23 mouse cellular contexts compared by ENCODE assay signal in the genomic region with DNA sequence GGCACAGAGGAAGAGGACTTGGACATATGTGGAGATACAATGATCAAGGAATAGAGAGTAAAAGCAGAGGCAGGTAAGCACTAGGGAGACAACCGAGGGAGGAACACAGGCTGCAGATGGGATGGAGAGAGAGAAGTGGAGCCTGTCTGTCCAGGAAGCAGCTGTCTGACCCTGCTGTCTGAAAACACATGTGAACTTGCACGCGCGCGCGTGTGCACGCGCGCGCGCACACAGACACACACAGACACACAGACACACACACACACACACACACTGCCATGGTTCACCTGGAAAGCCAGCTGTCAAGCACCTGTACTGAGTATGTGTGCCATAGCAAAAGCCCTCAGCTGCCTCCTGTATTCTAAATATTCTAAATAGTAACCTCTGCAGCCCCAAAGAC. TPM values are rescaled to one million over a fixed set of nuclear protein-coding genes. Genes with fewer than 3 reads are reported as not detected.
DNase-seq lines count a peak whose midpoint lies in the region; ATAC-seq and TF ChIP-seq lines count a peak whose summit lies in the region.
"Had no signal": no experiment of that assay in that cellular context is flagged by ENCODE, and none has a peak within 500 bp of the region (broad histone marks: within the 10 kb centered on the region; RNA-seq: fewer than 3 reads in every experiment).

No protein-coding gene starts in this region.

- H3K27me3 ChIP-seq in embryonic facial prominence, embryonic 14.5 days (replicated peaks; ENCODE audit: control insufficient read depth, insufficient read depth, low read length), result no peaks in the 10 kb centered on the region
- no peaks in the 10 kb centered on the region for H3K27me3 ChIP-seq in limb, embryonic 13.5 days
- peaks cover 75% of the 10 kb centered on the region for H3K27me3 ChIP-seq in hindbrain, embryonic 10.5 days (ENCODE audit: insufficient read depth, poor library complexity, severe bottlenecking)

- peak overlapping the region; percentile 42; the same call in 1 of the 2 replicates for H3K27ac ChIP-seq in embryonic facial prominence, embryonic 14.5 days (replicated peaks; ENCODE audit: low read depth, low read length)
- peak overlapping the region; percentile 15; the same call in 1 of the 2 replicates for H3K27ac ChIP-seq in limb, embryonic 13.5 days
- no peak overlapping the region for H3K27ac ChIP-seq in left cerebral cortex, adult 2 months
- no peak overlapping the region for H3K27ac ChIP-seq in hindbrain, embryonic 10.5 days
- H3K27ac ChIP-seq: forebrain, embryonic 15.5 days; heart, embryonic 10.5 days; midbrain, embryonic 10.5 days; neural tube, embryonic 13.5 days had no signal

- peak; percentile 12 for DNase-seq in thymus, postnatal 4 days
- DNase-seq in thymus, postnatal 36 days, result no peak
- DNase-seq in embryonic facial prominence, embryonic 14.5 days (ENCODE audit: low spot score), result no peak
- no peak for DNase-seq in adrenal gland, postnatal 14 days
- no peak for DNase-seq in left cerebral cortex, adult 2 months (ENCODE audit: extremely low spot score in 1 of 2, low spot score in 2 of 2)
- no peak for DNase-seq in hindbrain, embryonic 10.5 days (ENCODE audit: low spot score)
- DNase-seq: adrenal gland, postnatal 10 days; cerebellum, adult 2 months; heart, postnatal 36 days; layer of hippocampus, postnatal 36 days; left cerebral cortex, postnatal 4 days; lung, adult 18-20 months; lung, postnatal 36 days; thymus, postnatal 14 days had no signal

- ATAC-seq in embryonic facial prominence, embryonic 14.5 days (ENCODE audit: low read depth), result no peak
- no peak for ATAC-seq in limb, embryonic 13.5 days (ENCODE audit: low FRiP score, low read depth)
- ATAC-seq: forebrain, embryonic 15.5 days had no signal

- H3K9me3 ChIP-seq in embryonic facial prominence, embryonic 14.5 days (ENCODE audit: control insufficient read depth, low read length), result no peaks in the 10 kb centered on the region
- H3K9me3 ChIP-seq in limb, embryonic 13.5 days, result no peaks in the 10 kb centered on the region
- no peaks in the 10 kb centered on the region for H3K9me3 ChIP-seq in hindbrain, embryonic 10.5 days
- H3K9me3 ChIP-seq: forebrain, embryonic 15.5 days; heart, embryonic 10.5 days; midbrain, embryonic 10.5 days; neural tube, embryonic 13.5 days had no signal

- H3K36me3 ChIP-seq in embryonic facial prominence, embryonic 14.5 days (ENCODE audit: control insufficient read depth, insufficient read depth, low read length), result peaks cover 12% of the 10 kb centered on the region
- H3K36me3 ChIP-seq in limb, embryonic 13.5 days, result peaks cover 31% of the 10 kb centered on the region
- H3K36me3 ChIP-seq in hindbrain, embryonic 10.5 days, result no peaks in the 10 kb centered on the region
- H3K36me3 ChIP-seq: forebrain, embryonic 15.5 days; midbrain, embryonic 10.5 days; neural tube, embryonic 13.5 days had no signal

- H3K4me1 ChIP-seq in embryonic facial prominence, embryonic 14.5 days (ENCODE audit: control insufficient read depth, insufficient read depth, low read length), result peaks cover 54% of the 10 kb centered on the region
- peaks cover 65% of the 10 kb centered on the region for H3K4me1 ChIP-seq in limb, embryonic 13.5 days
- peaks cover 53% of the 10 kb centered on the region for H3K4me1 ChIP-seq in hindbrain, embryonic 10.5 days (replicated peaks)

- no peak overlapping the region for H3K4me3 ChIP-seq in embryonic facial prominence, embryonic 14.5 days (ENCODE audit: low read depth, low read length)
- no peak overlapping the region for H3K4me3 ChIP-seq in limb, embryonic 13.5 days
- H3K4me3 ChIP-seq in left cerebral cortex, adult 2 months, result no peak overlapping the region
- H3K4me3 ChIP-seq in hindbrain, embryonic 10.5 days, result no peak overlapping the region
- H3K4me3 ChIP-seq: forebrain, embryonic 15.5 days; heart, embryonic 10.5 days; midbrain, embryonic 10.5 days; neural tube, embryonic 13.5 days had no signal

- intact Hi-C loops in left cerebral cortex, adult 2 months (cut with DNase I), result no loop called here

- WGBS in embryonic facial prominence, embryonic 14.5 days, result 79% methylated on average over 11 of the region's 11 CpGs
- WGBS in limb, embryonic 13.5 days, result 89% methylated on average over 11 of the region's 11 CpGs
- 93% methylated on average over 11 of the region's 11 CpGs for WGBS in hindbrain, embryonic 10.5 days

- no peak overlapping the region for H3K9ac ChIP-seq in embryonic facial prominence, embryonic 14.5 days (ENCODE audit: low read depth, low read length)
- no peak overlapping the region for H3K9ac ChIP-seq in limb, embryonic 13.5 days
- H3K9ac ChIP-seq: forebrain, embryonic 15.5 days; neural tube, embryonic 13.5 days had no signal

- 0 out of 2 replicates have a peak overlapping the region, but pooled peaks have one; percentile 84 for H3K4me2 ChIP-seq in embryonic facial prominence, embryonic 14.5 days (ENCODE audit: low read depth, low read length)
- H3K4me2 ChIP-seq in limb, embryonic 13.5 days (replicated peaks), result no peak overlapping the region
- H3K4me2 ChIP-seq: forebrain, embryonic 15.5 days; neural tube, embryonic 13.5 days had no signal

- no peak for TF ChIP-seq CTCF in left cerebral cortex, adult 2 months (IDR thresholded peaks at IDR 0.05)

RNA-seq across cellular contexts. Expression of a gene that starts 4.1 kb away (rescaled TPM):
- polyA plus RNA-seq in embryonic facial prominence, embryonic 14.5 days (2014; fragmentation: Nextera tagmentation; extraction: Ambion mirVana), result not detected in 2 replicates
- polyA plus RNA-seq in limb, embryonic 13.5 days (2015; fragmentation: Nextera tagmentation; extraction: Ambion mirVana), result not detected in 2 replicates
- total RNA-seq in adrenal gland, postnatal 14 days (2021), result not detected in 2 replicates
- total RNA-seq in left cerebral cortex, adult 2 months (2021), result not detected
- not detected in 2 replicates for polyA plus RNA-seq in hindbrain, embryonic 10.5 days (2016; fragmentation: Nextera tagmentation; extraction: Ambion mirVana)
- total RNA-seq: adrenal gland, postnatal 10 days; gastrocnemius, postnatal 4 days; heart, postnatal 36 days; layer of hippocampus, adult 18-20 months; layer of hippocampus, postnatal 36 days; left cerebral cortex, postnatal 4 days; monocyte, adult 5-6 weeks had no signal
- polyA plus RNA-seq: forebrain, embryonic 15.5 days; heart, embryonic 10.5 days; kidney, embryonic 16.5 days; midbrain, embryonic 10.5 days; neural tube, embryonic 13.5 days had no signal

RNA-seq across cellular contexts. Expression of a gene that starts 4.3 kb away (rescaled TPM):
- polyA plus RNA-seq in embryonic facial prominence, embryonic 14.5 days (2014; fragmentation: Nextera tagmentation; extraction: Ambion mirVana), result 6.0 and 6.3 TPM in 2 replicates
- 9.0 and 10.0 TPM in 2 replicates for polyA plus RNA-seq in limb, embryonic 13.5 days (2015; fragmentation: Nextera tagmentation; extraction: Ambion mirVana)
- 10.8 and 16.3 TPM in 2 replicates for total RNA-seq in adrenal gland, postnatal 14 days (2021)
- total RNA-seq in left cerebral cortex, adult 2 months (2021), result 1 to 10 TPM; 1.3 to 2.1 TPM
- polyA plus RNA-seq in hindbrain, embryonic 10.5 days (2016; fragmentation: Nextera tagmentation; extraction: Ambion mirVana), result 0.87 and 1.2 TPM in 2 replicates

RNA-seq across cellular contexts. Expression of a gene that starts 13.4 kb away (rescaled TPM):
- 28.1 and 31.3 TPM in 2 replicates for polyA plus RNA-seq in embryonic facial prominence, embryonic 14.5 days (2014; fragmentation: Nextera tagmentation; extraction: Ambion mirVana)
- polyA plus RNA-seq in limb, embryonic 13.5 days (2015; fragmentation: Nextera tagmentation; extraction: Ambion mirVana), result 17.6 and 21.4 TPM in 2 replicates
- total RNA-seq in adrenal gland, postnatal 14 days (2021), result 43.3 and 57.9 TPM in 2 replicates
- total RNA-seq in left cerebral cortex, adult 2 months (2021), result 10 to 100 TPM; 15.4 to 17.6 TPM
- 17.5 and 19.7 TPM in 2 replicates for polyA plus RNA-seq in hindbrain, embryonic 10.5 days (2016; fragmentation: Nextera tagmentation; extraction: Ambion mirVana)

RNA-seq across cellular contexts. Expression of a gene that starts 16.8 kb away (rescaled TPM):
- 28.9 and 32.4 TPM in 2 replicates for polyA plus RNA-seq in embryonic facial prominence, embryonic 14.5 days (2014; fragmentation: Nextera tagmentation; extraction: Ambion mirVana)
- polyA plus RNA-seq in limb, embryonic 13.5 days (2015; fragmentation: Nextera tagmentation; extraction: Ambion mirVana), result 36.2 and 38.1 TPM in 2 replicates
- 8.2 and 10.7 TPM in 2 replicates for total RNA-seq in adrenal gland, postnatal 14 days (2021)
- 10 to 100 TPM in 1 of 2 experiments, 1 to 10 TPM in 1; 8.7 to 10.1 TPM for total RNA-seq in left cerebral cortex, adult 2 months (2021)
- polyA plus RNA-seq in hindbrain, embryonic 10.5 days (2016; fragmentation: Nextera tagmentation; extraction: Ambion mirVana), result 53.0 and 53.9 TPM in 2 replicates

RNA-seq across cellular contexts. Expression of a gene that starts 26.4 kb away (rescaled TPM):
- 744 and 800 TPM in 2 replicates for polyA plus RNA-seq in embryonic facial prominence, embryonic 14.5 days (2014; fragmentation: Nextera tagmentation; extraction: Ambion mirVana)
- 817 and 858 TPM in 2 replicates for polyA plus RNA-seq in limb, embryonic 13.5 days (2015; fragmentation: Nextera tagmentation; extraction: Ambion mirVana)
- 369 and 402 TPM in 2 replicates for total RNA-seq in adrenal gland, postnatal 14 days (2021)
- total RNA-seq in left cerebral cortex, adult 2 months (2021), result 100 to 1,000 TPM; 293 to 306 TPM
- 1,005 and 1,038 TPM in 2 replicates for polyA plus RNA-seq in hindbrain, embryonic 10.5 days (2016; fragmentation: Nextera tagmentation; extraction: Ambion mirVana)

Comparison
In these comparisons a context has a peak if more than half of its experiments do, and no peak if none do; other contexts are left out.
1. H3K27ac ChIP-seq: peak in embryonic facial prominence, embryonic 14.5 days (single experiment) and limb, embryonic 13.5 days (single experiment); none in left cerebral cortex, adult 2 months (single experiment) and hindbrain, embryonic 10.5 days (single experiment).